In genomic region chr3:139002774-139003173, GRCm38 (mm10) we compare ENCODE assay signal across 25 mouse cellular contexts.
DNase-seq lines count a peak whose midpoint lies in the region; ATAC-seq and TF ChIP-seq lines count a peak whose summit lies in the region.
"Had no signal": no experiment of that assay in that cellular context is flagged by ENCODE, and none has a peak within 500 bp of the region (broad histone marks: within the 10 kb centered on the region; RNA-seq: fewer than 3 reads in every experiment).

No protein-coding gene starts in this region.

- no peak overlapping the region for H3K9ac ChIP-seq in hindbrain, embryonic 16.5 days (ENCODE audit: low read depth, low read length)
- no peak overlapping the region for H3K9ac ChIP-seq in hindbrain, postnatal 0 days (replicated peaks; ENCODE audit: low read length)
- no peak overlapping the region for H3K9ac ChIP-seq in midbrain, embryonic 11.5 days (ENCODE audit: low read length)
- no peak overlapping the region for H3K9ac ChIP-seq in midbrain, embryonic 15.5 days
- H3K9ac ChIP-seq: forebrain, embryonic 13.5 days; heart, embryonic 13.5 days; hindbrain, embryonic 12.5 days had no signal

- no peak overlapping the region for H3K4me2 ChIP-seq in hindbrain, embryonic 16.5 days (ENCODE audit: low read length)
- no peak overlapping the region for H3K4me2 ChIP-seq in hindbrain, postnatal 0 days (ENCODE audit: low read depth, low read length)
- H3K4me2 ChIP-seq in midbrain, embryonic 11.5 days: no peak overlapping the region
- H3K4me2 ChIP-seq in midbrain, embryonic 15.5 days: no peak overlapping the region
- H3K4me2 ChIP-seq: forebrain, embryonic 13.5 days; heart, embryonic 13.5 days; hindbrain, embryonic 12.5 days had no signal

- no peak for DNase-seq in hindbrain, postnatal 0 days (ENCODE audit: low spot score)
- DNase-seq in midbrain, embryonic 11.5 days (ENCODE audit: low spot score, missing footprints): peak; percentile 64
- peak; percentile 4 for DNase-seq in 3134 (ENCODE audit: extremely low read depth, insufficient read length, low spot score)
- DNase-seq in G1E (ENCODE audit: low spot score): peak; percentile 37
- no peak for DNase-seq in Muller cell, postnatal 12 days (ENCODE audit: inconsistent ontology term)
- no peak for DNase-seq in retina, postnatal 1 day
- DNase-seq: adrenal gland, adult 8-10 months; adrenal gland, postnatal 25 days; cerebellum, adult 18-20 months; cerebellum, adult 9-10 months; cerebellum, postnatal 14 days; gastrocnemius, postnatal 10 days; gastrocnemius, postnatal 36 days; heart, adult 2 months; heart, postnatal 14 days; heart, postnatal 4 days had no signal

- H3K36me3 ChIP-seq in hindbrain, embryonic 16.5 days (ENCODE audit: control insufficient read depth, insufficient read depth, low read length): no peaks in the 10 kb centered on the region
- H3K36me3 ChIP-seq in hindbrain, postnatal 0 days (ENCODE audit: insufficient read depth, low read length): no peaks in the 10 kb centered on the region
- no peaks in the 10 kb centered on the region for H3K36me3 ChIP-seq in midbrain, embryonic 11.5 days (ENCODE audit: control insufficient read depth, insufficient read depth, low read length)
- H3K36me3 ChIP-seq in midbrain, embryonic 15.5 days (replicated peaks): no peaks in the 10 kb centered on the region
- H3K36me3 ChIP-seq in G1E (replicated peaks): peaks cover 29% of the 10 kb centered on the region
- H3K36me3 ChIP-seq: hindbrain, embryonic 12.5 days had no signal

- no peak overlapping the region for H3K4me3 ChIP-seq in hindbrain, embryonic 16.5 days (ENCODE audit: low read length)
- no peak overlapping the region for H3K4me3 ChIP-seq in hindbrain, postnatal 0 days (ENCODE audit: low read length)
- H3K4me3 ChIP-seq in midbrain, embryonic 11.5 days (ENCODE audit: low read depth, low read length): no peak overlapping the region
- no peak overlapping the region for H3K4me3 ChIP-seq in midbrain, embryonic 15.5 days
- peak overlapping the region; percentile 11; the same call in 1 of the 2 replicates for H3K4me3 ChIP-seq in G1E (ENCODE audit: low read depth, low read length)
- H3K4me3 ChIP-seq: forebrain, embryonic 10.5 days; forebrain, embryonic 13.5 days; heart, adult 2 months; heart, embryonic 10.5 days; heart, embryonic 13.5 days; hindbrain, embryonic 12.5 days had no signal

- 0 out of 2 replicates have a peak, but pooled peaks have one; percentile 37 for ATAC-seq in hindbrain, embryonic 16.5 days
- ATAC-seq in hindbrain, postnatal 0 days: no peak
- ATAC-seq in midbrain, embryonic 11.5 days (ENCODE audit: low FRiP score): peak; percentile 14; the same call in 1 of the 2 replicates
- ATAC-seq in midbrain, embryonic 15.5 days (replicated peaks): no peak
- peak; percentile 86 for ATAC-seq in G1E (ENCODE audit: extremely low read depth, insufficient number of reproducible peaks, low FRiP score, poor library complexity, severe bottlenecking)
- ATAC-seq: activated CD4-positive, CD25-positive, alpha-beta regulatory T cell, adult 4 months; forebrain, embryonic 13.5 days; forebrain, embryonic 16.5 days had no signal

- no peaks in the 10 kb centered on the region for H3K4me1 ChIP-seq in hindbrain, embryonic 16.5 days (ENCODE audit: control insufficient read depth, insufficient read depth, low read depth, low read length)
- no peaks in the 10 kb centered on the region for H3K4me1 ChIP-seq in hindbrain, postnatal 0 days (ENCODE audit: insufficient read depth, low read length)
- H3K4me1 ChIP-seq in midbrain, embryonic 11.5 days (ENCODE audit: control insufficient read depth, insufficient read depth, low read length): peaks cover 4% of the 10 kb centered on the region; the same call in 1 of the 2 replicates
- 0 out of 2 replicates have a peak, but pooled peaks cover 3% of the 10 kb centered on the region for H3K4me1 ChIP-seq in midbrain, embryonic 15.5 days
- H3K4me1 ChIP-seq in G1E (ENCODE audit: insufficient read depth, low read depth, low read length): peaks cover 41% of the 10 kb centered on the region

- WGBS in hindbrain, embryonic 16.5 days: 84% methylated on average over 6 of the region's 6 CpGs
- 88% methylated on average over 6 of the region's 6 CpGs for WGBS in hindbrain, postnatal 0 days
- WGBS in midbrain, embryonic 11.5 days: 91% methylated on average over 6 of the region's 6 CpGs
- 91% methylated on average over 6 of the region's 6 CpGs for WGBS in midbrain, embryonic 15.5 days

- H3K27ac ChIP-seq in hindbrain, embryonic 16.5 days (ENCODE audit: low read depth, low read length): no peak overlapping the region
- no peak overlapping the region for H3K27ac ChIP-seq in hindbrain, postnatal 0 days
- H3K27ac ChIP-seq in midbrain, embryonic 11.5 days (ENCODE audit: low read depth, low read length): no peak overlapping the region
- no peak overlapping the region for H3K27ac ChIP-seq in midbrain, embryonic 15.5 days
- H3K27ac ChIP-seq: forebrain, embryonic 10.5 days; forebrain, embryonic 13.5 days; heart, adult 2 months; heart, embryonic 10.5 days; heart, embryonic 13.5 days; hindbrain, embryonic 12.5 days had no signal

- H3K9me3 ChIP-seq in hindbrain, embryonic 16.5 days (ENCODE audit: control insufficient read depth, low read length): no peaks in the 10 kb centered on the region
- no peaks in the 10 kb centered on the region for H3K9me3 ChIP-seq in hindbrain, postnatal 0 days (ENCODE audit: low read length)
- H3K9me3 ChIP-seq in midbrain, embryonic 11.5 days (ENCODE audit: control insufficient read depth, low read length): no peaks in the 10 kb centered on the region
- no peaks in the 10 kb centered on the region for H3K9me3 ChIP-seq in midbrain, embryonic 15.5 days
- H3K9me3 ChIP-seq in G1E (replicated peaks): no peaks in the 10 kb centered on the region
- H3K9me3 ChIP-seq: forebrain, embryonic 10.5 days; forebrain, embryonic 13.5 days; heart, embryonic 10.5 days; heart, embryonic 13.5 days; hindbrain, embryonic 12.5 days had no signal

- no peaks in the 10 kb centered on the region for H3K27me3 ChIP-seq in hindbrain, embryonic 16.5 days (replicated peaks; ENCODE audit: control insufficient read depth, insufficient read depth, low read length)
- no peaks in the 10 kb centered on the region for H3K27me3 ChIP-seq in hindbrain, postnatal 0 days (ENCODE audit: insufficient read depth, low read length)
- H3K27me3 ChIP-seq in midbrain, embryonic 11.5 days (ENCODE audit: control insufficient read depth, insufficient read depth, low read length): no peaks in the 10 kb centered on the region
- no peaks in the 10 kb centered on the region for H3K27me3 ChIP-seq in midbrain, embryonic 15.5 days (replicated peaks)
- H3K27me3 ChIP-seq in G1E (ENCODE audit: insufficient read depth, low read length): no peaks in the 10 kb centered on the region
- H3K27me3 ChIP-seq: forebrain, embryonic 13.5 days; heart, embryonic 13.5 days; hindbrain, embryonic 12.5 days had no signal

- TF ChIP-seq CTCF in hindbrain, postnatal 0 days (IDR thresholded peaks at IDR 0.05; ENCODE audit: low read depth): no peak
- TF ChIP-seq CTCF in G1E (IDR thresholded peaks at IDR 0.05; ENCODE audit: low read depth, low read length): no peak

Comparison
In these comparisons a context has a peak if more than half of its experiments do, and no peak if none do; other contexts are left out.
1. ATAC-seq: peak in hindbrain, embryonic 16.5 days (single experiment), midbrain, embryonic 11.5 days (single experiment) and G1E (single experiment); none in hindbrain, postnatal 0 days (single experiment) and midbrain, embryonic 15.5 days (single experiment).
2. DNase-seq: peak in midbrain, embryonic 11.5 days (single experiment), 3134 (single experiment) and G1E (single experiment); none in hindbrain, postnatal 0 days (single experiment), Muller cell, postnatal 12 days (single experiment) and retina, postnatal 1 day (single experiment).